Mouse (Mus musculus) embryonic fibroblast, embryonic 13.5 days (primary cell): ENCODE results near the gene Chgb. TPM values are rescaled to one million over a fixed set of nuclear protein-coding genes. Genes with fewer than 3 reads are reported as not detected.

ENCODE experiments used
- H3K27ac ChIP-seq: 2 replicates; pipeline ENCODE4 v1.5.1; 2012; ENCODE audit warnings: low read length, control low read depth, inconsistent platforms; ENCODE audit not compliant: insufficient read depth
- H3K4me1 ChIP-seq: 2 replicates; pipeline ENCODE4 v1.6.1; 2011; ENCODE audit warnings: low read length; ENCODE audit not compliant: control insufficient read depth, insufficient read depth
- H3K4me3 ChIP-seq: 2 replicates; pipeline ENCODE4 v1.5.1; 2011; ENCODE audit warnings: mild to moderate bottlenecking, control low read depth, low read length; ENCODE audit not compliant: insufficient read depth
- CTCF ChIP-seq: IDR thresholded peaks from 2 replicates; pipeline ENCODE4 v1.5.1; 2011; ENCODE audit warnings: mild to moderate bottlenecking, control low read depth, low read length, moderate library complexity, borderline replicate concordance; ENCODE audit not compliant: insufficient read depth
- POLR2A ChIP-seq: IDR thresholded peaks from 2 replicates; pipeline ENCODE4 v1.6.1; 2011; ENCODE audit warnings: low read depth, mild to moderate bottlenecking, control low read depth, low read length, moderate library complexity
- polyA plus RNA-seq: library from polyadenylated mRNA; stranded (reverse); fragments of >200 nt; gene quantifications from 2 replicates; pipeline ENCODE4 v1.2.4, GENCODE M21; 2011; ENCODE audit warnings: low read depth; ENCODE audit not compliant: missing spikeins, insufficient read length

Gene Chgb
- polyA plus RNA-seq, 1 experiment, result not detected

- TF ChIP-seq POLR2A (peak; percentile 60), CTCF (no peak)
- Histone ChIP-seq H3K27ac (no peak within 1 kb of the TSS; the same call in 1 of the 2 replicates), H3K4me1 (peaks cover 3% of the 10 kb centered on the region; the same call in 1 of the 2 replicates), H3K4me3 (peak within 1 kb of the TSS; percentile 94)
These were observed 34.7 kb downstream of the Chgb start, which contains the start of the genes Trmt6 and Mcm8 for GRCm38 (mm10) chr2:132815608-132816314. Trmt6 (minus strand) TSS chr2:132816055. Mcm8 (plus strand) TSS chr2:132816141.

DNA sequence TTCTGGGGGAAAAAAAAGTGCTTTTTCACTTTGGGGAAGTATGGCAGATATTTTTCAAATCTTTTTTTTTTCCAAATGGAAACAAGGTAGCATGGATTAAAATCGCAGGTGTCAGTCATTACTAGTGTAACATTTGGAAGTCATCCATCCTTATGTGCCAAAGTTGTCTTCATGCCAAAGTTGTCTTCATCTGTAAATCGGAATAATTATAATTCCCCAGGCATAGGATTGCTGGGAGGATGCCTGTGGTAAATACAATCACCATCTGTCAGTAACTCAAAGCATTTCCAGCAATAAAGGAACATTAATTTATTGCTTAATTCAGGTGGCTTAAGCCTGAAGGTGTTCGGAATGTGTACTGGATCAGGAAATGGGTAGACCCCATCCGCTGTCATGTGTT lies 60.0 kb downstream of the Chgb start:
- no peaks in the 10 kb centered on the region for H3K4me1 ChIP-seq
- no peak overlapping the region for H3K27ac ChIP-seq
- TF ChIP-seq POLR2A (no peak), CTCF (no peak)
- no peak overlapping the region for H3K4me3 ChIP-seq

Other genes starting within 250 kb of the Chgb start
- gene Gpcpd1, start 193.5 kb upstream of the Chgb start, polyA plus RNA-seq, result 17.9 and 36.2 TPM in 2 replicates
- 3.1 and 5.3 TPM in 2 replicates for gene Shld1, start 94.3 kb upstream of the Chgb start, polyA plus RNA-seq
- 27.5 and 33.9 TPM in 2 replicates for gene Trmt6, start 34.8 kb downstream of the Chgb start, polyA plus RNA-seq
- 7.0 and 8.6 TPM in 2 replicates for gene Mcm8, start 34.9 kb downstream of the Chgb start, polyA plus RNA-seq
- 53.2 and 60.4 TPM in 2 replicates for gene Crls1, start 65.4 kb downstream of the Chgb start, polyA plus RNA-seq
- gene Lrrn4, start 99.6 kb downstream of the Chgb start, polyA plus RNA-seq, result 0.83 TPM in 1 of 2 replicates, not detected in the other
- gene Fermt1, start 164.6 kb downstream of the Chgb start, polyA plus RNA-seq, result not detected in 2 replicates